Mouse (Mus musculus): ENCODE data around the gene Rasgrp3. TPM values are rescaled to one million over a fixed set of nuclear protein-coding genes. Genes with fewer than 3 reads are reported as not detected.

Gene Rasgrp3
- total RNA-seq, 2 experiments from 2014 or later = 11.6 to 17.2 TPM

- intact Hi-C loops (cut with DNase I) = no loop called here
- no peak for DNase-seq (ENCODE audit: extremely low spot score in 1 of 2, low spot score in 2 of 2)
These were observed 93.7 kb downstream of the Rasgrp3 start for GRCm38 (mm10) chr17:75529222-75529935.

GRCm38 (mm10) chr17:75532469-75532986, 96.8 kb downstream of the Rasgrp3 start:
- no peak for DNase-seq (ENCODE audit: extremely low spot score in 1 of 2, low spot score in 2 of 2)
- intact Hi-C loops (cut with DNase I) = loop anchor here (10.0 kb wide), 2 partner anchors 128 to 718 kb away; no protein-coding TSS in a partner anchor

- intact Hi-C loops (cut with DNase I) = loop anchor here (10.0 kb wide), 2 partner anchors 130 to 720 kb away; no protein-coding TSS in a partner anchor
- no peak for DNase-seq (ENCODE audit: extremely low spot score in 1 of 2, low spot score in 2 of 2)
These were observed 98.8 kb downstream of the Rasgrp3 start for GRCm38 (mm10) chr17:75534314-75535020.

GRCm38 (mm10) chr17:75535612-75536011, 99.9 kb downstream of the Rasgrp3 start:
- DNase-seq (ENCODE audit: extremely low spot score in 1 of 2, low spot score in 2 of 2) = no peak
- intact Hi-C loops (cut with DNase I) = loop anchor here (2.0 to 10.0 kb wide), 3 partner anchors 131 to 721 kb away; no protein-coding TSS in a partner anchor

GRCm38 (mm10) chr17:75536396-75537049, 100.8 kb downstream of the Rasgrp3 start:
- peak in 1 of 2 experiments; percentile 61 for DNase-seq (ENCODE audit: extremely low spot score in 1 of 2, low spot score in 2 of 2)
- intact Hi-C loops (cut with DNase I) = loop anchor here (2.0 to 10.0 kb wide), 3 partner anchors 132 to 722 kb away; no protein-coding TSS in a partner anchor

GRCm38 (mm10) chr17:75537050-75537445, 101.4 kb downstream of the Rasgrp3 start:
- DNase-seq (ENCODE audit: extremely low spot score in 1 of 2, low spot score in 2 of 2) = no peak
- intact Hi-C loops (cut with DNase I) = loop anchor here (2.0 to 10.0 kb wide), 3 partner anchors 132 to 722 kb away; no protein-coding TSS in a partner anchor

- no peak for DNase-seq (ENCODE audit: extremely low spot score in 1 of 2, low spot score in 2 of 2)
- intact Hi-C loops (cut with DNase I) = loop anchor here (10.0 kb wide), 2 partner anchors 134 to 724 kb away; no protein-coding TSS in a partner anchor
These were observed 102.7 kb downstream of the Rasgrp3 start for GRCm38 (mm10) chr17:75538431-75538830.

GRCm38 (mm10) chr17:75539130-75539529, 103.4 kb downstream of the Rasgrp3 start:
- no peak for DNase-seq (ENCODE audit: extremely low spot score in 1 of 2, low spot score in 2 of 2)
- intact Hi-C loops (cut with DNase I) = loop anchor here (10.0 kb wide), 2 partner anchors 134 to 724 kb away; no protein-coding TSS in a partner anchor

- intact Hi-C loops (cut with DNase I) = loop anchor here (10.0 kb wide), 3 partner anchors 135 to 725 kb away; no protein-coding TSS in a partner anchor
- no peak for DNase-seq (ENCODE audit: extremely low spot score in 1 of 2, low spot score in 2 of 2)
These were observed 104.1 kb downstream of the Rasgrp3 start for GRCm38 (mm10) chr17:75539841-75540240.

GRCm38 (mm10) chr17:75543434-75543833, 107.7 kb downstream of the Rasgrp3 start:
- intact Hi-C loops (cut with DNase I) = loop anchor here (10.0 kb wide), 1 partner anchor 529 kb away; no protein-coding TSS in a partner anchor
- no peak for DNase-seq (ENCODE audit: extremely low spot score in 1 of 2, low spot score in 2 of 2)

- intact Hi-C loops (cut with DNase I) = loop anchor here (10.0 kb wide), 1 partner anchor 529 kb away; no protein-coding TSS in a partner anchor
- DNase-seq (ENCODE audit: extremely low spot score in 1 of 2, low spot score in 2 of 2) = peak in 1 of 2 experiments; percentile 38
These were observed 108.6 kb downstream of the Rasgrp3 start for GRCm38 (mm10) chr17:75544262-75544661.

GRCm38 (mm10) chr17:75550771-75551413, 115.2 kb downstream of the Rasgrp3 start:
- intact Hi-C loops (cut with DNase I) = no loop called here
- DNase-seq (ENCODE audit: extremely low spot score in 1 of 2, low spot score in 2 of 2) = peak in 1 of 2 experiments; percentile 25

- DNase-seq (ENCODE audit: extremely low spot score in 1 of 2, low spot score in 2 of 2) = peak; percentile 97 to 99
- intact Hi-C loops (cut with DNase I) = no loop called here
These were observed 116.1 kb downstream of the Rasgrp3 start, which contains the start of gene Fam98a for GRCm38 (mm10) chr17:75551512-75552400. TSS of gene Fam98a (minus strand) at chr17:75551946.

- no peak for DNase-seq (ENCODE audit: extremely low spot score in 1 of 2, low spot score in 2 of 2)
- intact Hi-C loops (cut with DNase I) = no loop called here
These were observed 121.3 kb downstream of the Rasgrp3 start for GRCm38 (mm10) chr17:75557031-75557430.

- intact Hi-C loops (cut with DNase I) = no loop called here
These were observed 122.3 kb downstream of the Rasgrp3 start for GRCm38 (mm10) chr17:75558041-75558440.

GRCm38 (mm10) chr17:75575608-75576007, 139.9 kb downstream of the Rasgrp3 start:
- intact Hi-C loops (cut with DNase I) = no loop called here
- DNase-seq (ENCODE audit: extremely low spot score in 1 of 2, low spot score in 2 of 2) = no peak

More at GRCm38 (mm10) chr17:75558041-75558440, 122.3 kb downstream of the Rasgrp3 start:
- DNase-seq (ENCODE audit: extremely low spot score in 1 of 2, low spot score in 2 of 2) = no peak

Data from left cerebral cortex, postnatal 10 days (tissue).